Mouse (Mus musculus): ENCODE data around the gene A730049H05Rik.
A peak's percentile ranks its signal among the peaks of the same experiment; 100 is the strongest.

A730049H05Rik gene

GRCm38 (mm10) chr6:92829148-92829547 lies 12.9 kb downstream of the A730049H05Rik start:
- no peak for DNase-seq

GRCm38 (mm10) chr6:92831106-92831505 lies 14.8 kb downstream of the A730049H05Rik start:
- DNase-seq: no peak

GRCm38 (mm10) chr6:92842000-92842399 lies 25.7 kb downstream of the A730049H05Rik start:
- no peak for DNase-seq

DNA sequence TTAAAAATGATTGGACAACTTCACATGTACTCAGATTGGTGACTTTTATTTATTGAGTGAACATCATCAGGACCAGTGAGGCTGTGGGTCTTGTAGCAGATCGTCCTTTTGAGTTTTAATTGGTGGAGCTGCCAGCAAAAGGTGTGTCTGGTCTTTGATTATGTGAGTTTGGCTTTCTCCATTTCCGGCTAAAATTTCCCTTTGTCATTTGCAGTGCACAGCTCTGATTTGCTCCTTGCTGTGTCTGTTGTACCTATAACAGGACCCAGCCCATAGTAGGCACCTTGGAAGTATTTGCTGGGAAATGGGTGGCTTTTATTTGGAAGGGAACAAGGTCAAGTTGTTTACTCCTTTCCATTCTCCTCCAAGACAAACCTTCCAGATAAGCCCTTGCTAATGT lies 27.2 kb downstream of the A730049H05Rik start:
- no peak for DNase-seq

DNA sequence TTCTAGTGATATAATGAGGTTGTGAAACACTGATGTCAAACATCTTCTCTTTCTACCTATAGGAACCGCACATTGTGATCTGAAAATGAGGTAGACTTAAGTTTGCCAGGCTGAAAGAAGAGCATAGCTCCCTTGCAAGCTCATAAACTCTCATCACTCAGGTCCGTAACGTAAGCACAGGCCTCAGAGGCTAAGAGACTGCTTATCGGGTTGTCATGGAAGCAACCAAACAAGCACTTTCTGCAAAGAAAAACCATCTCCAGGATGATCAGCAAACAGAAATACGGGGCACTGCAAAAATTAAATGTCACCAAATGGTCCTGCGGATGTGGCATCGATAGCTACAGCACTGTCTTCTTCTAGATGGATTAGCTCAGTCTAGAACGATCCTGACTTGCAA lies 29.6 kb downstream of the A730049H05Rik start:
- DNase-seq: no peak

- no peak for DNase-seq
Observed at GRCm38 (mm10) chr6:92846614-92847013, 30.3 kb downstream of the A730049H05Rik start.

DNA sequence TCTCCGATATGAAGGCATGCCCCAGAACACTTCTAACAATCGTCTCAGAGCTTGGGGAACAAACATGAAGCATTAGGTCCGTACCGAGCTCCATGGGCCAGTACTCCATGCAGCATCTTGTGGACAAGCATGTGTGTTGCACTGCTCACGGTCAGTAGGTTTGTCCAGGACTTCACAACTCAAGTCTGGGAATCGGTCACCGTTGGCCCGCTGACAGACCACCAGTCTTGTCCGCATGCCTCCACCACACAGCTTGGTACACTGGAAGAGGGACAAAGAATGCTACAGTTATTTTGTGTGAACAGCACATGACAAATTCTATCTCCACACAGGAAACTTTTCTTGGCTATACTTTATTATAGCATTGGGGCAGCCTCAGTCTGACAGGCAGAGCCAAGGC lies 32.9 kb downstream of the A730049H05Rik start:
- no peak for DNase-seq

- peak; percentile 51 to 75 for DNase-seq
Observed at GRCm38 (mm10) chr6:92850250-92850649, 34.0 kb downstream of the A730049H05Rik start.

- DNase-seq: peak in 1 of 2 experiments; percentile 36
Observed at GRCm38 (mm10) chr6:92854873-92855272, 38.6 kb downstream of the A730049H05Rik start.

DNA sequence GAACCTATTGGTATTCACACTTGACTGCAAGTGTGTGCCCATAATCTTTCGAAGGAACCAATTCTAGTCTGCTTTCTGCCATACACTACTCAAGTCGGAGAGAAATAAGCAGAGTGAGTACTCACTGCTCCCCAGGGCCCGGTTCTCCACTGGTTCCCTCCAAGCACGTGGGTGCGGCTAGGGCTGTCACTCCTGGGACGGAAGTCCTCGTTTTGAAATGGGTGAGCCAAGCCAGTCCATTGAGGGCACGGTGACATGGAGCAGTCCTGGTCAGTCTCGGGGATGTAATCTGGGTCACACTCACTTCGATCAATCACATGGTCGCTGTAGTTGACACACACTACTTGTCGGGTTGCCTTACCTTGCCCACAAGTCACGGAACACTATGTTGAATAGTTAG lies 41.5 kb downstream of the A730049H05Rik start:
- DNase-seq: no peak

DNA sequence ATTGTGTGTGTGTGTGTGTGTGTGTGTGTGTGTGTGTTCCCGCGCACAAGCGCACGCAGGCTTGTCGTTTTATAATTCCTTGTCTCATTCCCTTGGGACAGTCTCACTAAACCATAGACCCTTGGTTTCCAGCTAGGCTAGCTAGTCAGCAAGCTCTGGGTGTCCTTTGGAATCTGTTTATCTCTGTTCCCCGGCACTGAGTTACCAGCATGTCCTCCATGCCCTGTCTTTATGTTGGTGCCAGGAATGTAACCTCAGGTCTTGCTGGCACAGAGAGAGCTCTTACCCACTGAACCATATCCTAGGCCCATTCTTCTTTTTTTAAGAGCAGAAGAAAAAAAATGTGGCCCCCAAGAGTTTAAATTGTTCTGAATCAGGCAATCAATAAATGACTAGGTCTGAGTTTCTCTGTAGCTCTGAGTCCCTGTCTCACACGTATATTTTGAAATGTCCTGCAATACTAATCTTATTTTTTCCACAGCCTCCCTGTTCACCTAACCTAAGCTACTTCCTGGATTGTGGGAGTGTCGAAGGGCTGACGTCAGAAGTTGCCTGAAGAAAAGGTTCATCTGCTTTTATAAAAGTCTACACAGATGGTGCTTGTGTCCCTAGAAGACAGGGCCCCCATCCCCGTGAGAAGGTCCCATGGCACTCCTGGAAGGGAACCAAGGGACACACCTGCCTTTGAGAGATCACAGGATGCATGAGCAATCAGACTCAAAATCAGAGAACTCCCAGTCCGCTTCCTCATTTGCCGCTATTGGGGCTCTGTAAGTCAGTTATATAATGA lies 42.6 kb downstream of the A730049H05Rik start:
- no peak for DNase-seq

DNA sequence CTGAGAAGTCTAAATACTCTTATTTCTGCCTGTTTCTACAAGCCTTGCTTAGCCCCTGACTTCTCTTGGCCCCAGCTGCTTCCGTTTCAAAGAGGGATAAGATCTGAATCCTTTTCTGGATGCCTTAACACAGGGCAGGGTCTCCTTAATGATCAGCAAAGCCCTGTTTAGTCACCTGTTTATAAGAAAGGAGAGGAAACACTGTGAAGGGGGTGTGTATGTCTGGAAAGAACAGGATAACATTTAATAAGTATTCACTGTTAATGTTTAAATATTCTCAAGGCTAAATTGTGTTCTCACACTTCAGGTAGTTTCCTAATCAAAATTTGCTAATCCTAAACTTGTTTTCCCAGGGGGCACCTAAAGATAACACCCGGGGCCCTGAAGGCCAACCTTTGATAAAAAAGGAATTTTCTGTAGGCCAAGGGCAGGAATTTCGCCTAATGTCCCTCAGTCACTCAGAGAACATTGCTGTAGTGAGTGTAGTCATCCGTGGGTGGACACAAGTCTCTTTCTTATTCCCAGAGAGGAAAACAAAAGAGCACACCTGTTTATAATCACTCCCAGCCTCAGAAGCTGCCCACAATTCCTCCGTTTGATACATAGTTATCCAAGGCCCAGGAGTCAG lies 44.1 kb downstream of the A730049H05Rik start:
- no peak for DNase-seq

- no peak for DNase-seq
Observed at GRCm38 (mm10) chr6:92862599-92862998, 46.3 kb downstream of the A730049H05Rik start.

GRCm38 (mm10) chr6:92869089-92869581 lies 52.9 kb downstream of the A730049H05Rik start, which contains the start of gene Gm15737:
Gm15737 (plus strand) TSS chr6:92869357.
- DNase-seq: peak; percentile 36 to 39

GRCm38 (mm10) chr6:92869582-92870219 lies 53.4 kb downstream of the A730049H05Rik start:
- peak; percentile 25 to 56 for DNase-seq

- DNase-seq: no peak
Observed at GRCm38 (mm10) chr6:92871813-92872212, 55.5 kb downstream of the A730049H05Rik start.

DNA sequence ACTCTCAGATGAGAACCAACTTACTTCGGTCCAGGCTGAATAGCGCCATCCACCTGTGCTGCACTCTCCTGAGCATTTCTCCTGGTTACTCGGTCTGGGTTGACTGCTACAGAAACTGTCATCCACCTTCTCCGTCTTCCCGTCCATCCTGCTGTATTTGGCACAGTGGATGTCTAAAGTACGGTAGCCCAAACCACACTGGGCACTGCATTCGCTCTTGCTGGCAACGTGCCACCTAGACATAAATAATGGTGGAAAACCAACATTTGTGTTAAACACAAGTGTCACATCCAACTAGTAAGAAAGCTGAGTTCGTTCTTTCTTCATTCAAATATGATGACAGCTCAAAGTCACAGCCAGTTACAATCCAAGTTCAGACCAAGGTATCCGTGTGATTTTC lies 56.5 kb downstream of the A730049H05Rik start:
- no peak for DNase-seq

GRCm38 (mm10) chr6:92874854-92875253 lies 58.6 kb downstream of the A730049H05Rik start:
- peak; percentile 32 to 49 for DNase-seq

GRCm38 (mm10) chr6:92875340-92875739 lies 59.1 kb downstream of the A730049H05Rik start:
- no peak for DNase-seq

- peak in 1 of 2 experiments; percentile 24 for DNase-seq
Observed at GRCm38 (mm10) chr6:92876121-92876520, 59.8 kb downstream of the A730049H05Rik start.

GRCm38 (mm10) chr6:92877236-92877635 lies 61.0 kb downstream of the A730049H05Rik start:
- no peak for DNase-seq

DNA sequence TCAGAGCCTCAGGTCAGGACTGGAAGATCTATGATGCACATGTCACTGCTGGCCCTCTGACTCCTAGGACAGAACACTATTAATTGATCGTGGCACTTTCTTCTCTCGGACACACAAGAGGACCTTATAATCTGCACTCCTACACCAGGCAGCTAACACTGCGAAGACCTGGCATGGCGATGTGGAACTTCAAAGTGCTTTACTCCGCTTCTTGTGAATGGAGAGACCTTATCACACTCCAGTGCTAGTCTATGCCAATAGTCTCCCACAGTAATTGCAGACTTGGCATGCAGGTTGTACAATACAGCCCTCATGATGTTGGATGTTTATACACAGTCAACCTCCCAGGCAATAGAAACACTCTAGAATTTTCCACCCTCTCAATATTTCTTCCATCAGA lies 62.5 kb downstream of the A730049H05Rik start:
- no peak for DNase-seq

DNA sequence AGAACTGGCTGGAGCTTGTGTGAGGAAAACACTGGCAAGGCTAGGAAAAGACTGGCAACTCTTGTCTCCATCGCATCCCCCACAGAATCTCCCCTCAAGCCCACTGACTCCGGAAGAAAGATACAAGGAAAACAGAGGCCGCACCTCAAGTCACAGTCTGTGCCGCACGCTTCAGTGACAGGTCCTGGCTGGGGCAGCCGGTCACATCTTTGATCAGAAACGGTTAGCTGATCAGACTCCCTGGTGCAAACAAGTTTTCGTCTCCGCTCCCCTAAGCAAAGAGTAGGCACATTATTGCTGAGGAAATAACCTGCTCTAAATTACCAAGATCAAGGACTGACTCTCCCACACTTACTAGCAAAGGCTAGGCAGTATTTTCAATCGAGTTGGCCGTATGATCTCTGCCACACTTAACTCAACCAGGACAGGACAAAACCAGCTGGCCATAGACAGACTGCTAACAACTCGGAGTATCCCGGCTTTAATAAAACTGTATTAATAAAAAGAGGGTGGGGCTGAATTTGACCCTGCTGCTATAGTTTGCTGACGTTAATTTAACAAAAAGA lies 63.5 kb downstream of the A730049H05Rik start:
- DNase-seq: no peak

All from lung, postnatal 4 days (tissue).